8 mouse cellular contexts compared by ENCODE assay signal in the genomic region with DNA sequence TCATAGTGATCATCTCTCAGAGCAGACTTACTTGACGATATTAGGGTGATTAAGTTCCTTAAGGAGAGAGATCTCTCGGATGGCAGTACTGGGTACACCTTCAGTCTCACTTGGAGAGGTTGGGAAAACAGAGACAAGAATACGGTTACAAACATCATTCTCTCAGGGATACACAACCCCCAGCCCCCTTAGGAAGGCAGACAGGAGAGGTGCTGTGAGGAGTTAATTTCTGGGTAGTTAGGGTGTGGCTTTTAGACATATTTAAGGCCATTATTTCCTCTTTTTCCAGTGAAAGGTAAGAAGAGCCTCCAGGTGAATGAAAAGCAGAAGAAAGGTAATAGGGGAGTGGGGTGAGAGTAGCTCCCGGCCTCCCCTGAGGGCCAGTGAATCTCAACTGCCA. TPM values are rescaled to one million over a fixed set of nuclear protein-coding genes. Genes with fewer than 3 reads are reported as not detected.
A peak's percentile ranks its signal among the peaks of the same experiment; 100 is the strongest.
DNase-seq lines count a peak whose midpoint lies in the region; ATAC-seq and TF ChIP-seq lines count a peak whose summit lies in the region.

A gene (plus strand): TSS at position 301 of the 400 bp plus-strand sequence.

- no peak for DNase-seq in heart, postnatal 4 days
- no peak for DNase-seq in gonadal fat pad, adult 2 months (ENCODE audit: low read depth)
- no peak for DNase-seq in thymus, postnatal 25 days
- no peak for DNase-seq in urinary bladder, postnatal 10 days (ENCODE audit: low spot score)
- DNase-seq in right cerebral cortex, postnatal 25 days, result no peak

- H3K4me1 ChIP-seq in heart, embryonic 12.5 days (replicated peaks), result peaks cover 36% of the 10 kb centered on the region
- H3K4me1 ChIP-seq in ES-Bruce4 (ENCODE audit: control insufficient read depth, insufficient read depth, low read length), result no peaks in the 10 kb centered on the region
- H3K4me1 ChIP-seq in megakaryocyte, embryonic 14.5 days, result peaks cover 50% of the 10 kb centered on the region

- no peak for TF ChIP-seq POLR2A in ES-Bruce4 (IDR thresholded peaks at IDR 0.05; ENCODE audit: insufficient read depth, low read length)

- H3K9me3 ChIP-seq in heart, embryonic 12.5 days (replicated peaks), result no peaks in the 10 kb centered on the region
- H3K9me3 ChIP-seq in ES-Bruce4 (replicated peaks; ENCODE audit: control insufficient read depth, insufficient read depth, low read length, poor library complexity, severe bottlenecking), result no peaks in the 10 kb centered on the region
- H3K9me3 ChIP-seq in megakaryocyte, embryonic 14.5 days, result no peaks in the 10 kb centered on the region

- H3K27me3 ChIP-seq in heart, embryonic 12.5 days (replicated peaks), result no peaks in the 10 kb centered on the region
- H3K27me3 ChIP-seq in ES-Bruce4 (ENCODE audit: control insufficient read depth, insufficient read depth, low read length, poor library complexity, severe bottlenecking), result no peaks in the 10 kb centered on the region
- H3K27me3 ChIP-seq in megakaryocyte, embryonic 14.5 days (replicated peaks), result no peaks in the 10 kb centered on the region

- peak within 1 kb of the TSS; percentile 99 for H3K27ac ChIP-seq in heart, embryonic 12.5 days (ENCODE audit: poor library complexity, severe bottlenecking)
- H3K27ac ChIP-seq in ES-Bruce4 (ENCODE audit: insufficient read depth, low read length), result peak within 1 kb of the TSS; percentile 62; the same call in 1 of the 2 replicates

- no peak for TF ChIP-seq EP300 in ES-Bruce4 (IDR thresholded peaks at IDR 0.05; ENCODE audit: insufficient read depth, low read depth, low read length)

- 24% methylated on average over 4 of the region's 4 CpGs for WGBS in heart, embryonic 12.5 days

- TF ChIP-seq CTCF in ES-Bruce4 (IDR thresholded peaks at IDR 0.05; ENCODE audit: low read depth, low read length), result no peak

- no peak for ATAC-seq in heart, embryonic 12.5 days (ENCODE audit: insufficient number of reproducible peaks, low FRiP score)

- peak within 1 kb of the TSS; percentile 79 for H3K9ac ChIP-seq in heart, embryonic 12.5 days
- H3K9ac ChIP-seq in ES-Bruce4 (ENCODE audit: low read depth, poor library complexity, severe bottlenecking), result peak within 1 kb of the TSS; percentile 83

- H3K36me3 ChIP-seq in heart, embryonic 12.5 days, result peaks cover 41% of the 10 kb centered on the region
- peaks cover 42% of the 10 kb centered on the region for H3K36me3 ChIP-seq in ES-Bruce4 (ENCODE audit: control insufficient read depth, insufficient read depth, low read length, poor library complexity, severe bottlenecking)
- H3K36me3 ChIP-seq in megakaryocyte, embryonic 14.5 days (replicated peaks; ENCODE audit: low read length), result peaks cover 43% of the 10 kb centered on the region

- H3K4me3 ChIP-seq in heart, embryonic 12.5 days, result peak within 1 kb of the TSS; percentile 94
- H3K4me3 ChIP-seq in ES-Bruce4 (ENCODE audit: low read depth, low read length), result peak within 1 kb of the TSS; percentile 85
- peak within 1 kb of the TSS; percentile 96 for H3K4me3 ChIP-seq in megakaryocyte, embryonic 14.5 days (replicated peaks)

- peak within 1 kb of the TSS; percentile 89 for H3K4me2 ChIP-seq in heart, embryonic 12.5 days

RNA-seq across cellular contexts. Expression of the gene that starts here (rescaled TPM):
- polyA plus RNA-seq in heart, embryonic 12.5 days (2016; fragmentation: Nextera tagmentation; extraction: Ambion mirVana), result 0.99 and 1.0 TPM in 2 replicates
- 1 to 10 TPM; 1.3 to 1.8 TPM for total RNA-seq in heart, postnatal 4 days (2021)
- polyA plus RNA-seq in ES-Bruce4 (2011; ENCODE audit: insufficient read depth, insufficient read length, low read depth, missing spikeins), result 3.0 TPM in 2 replicates
- 48.9 and 54.5 TPM in 2 replicates for polyA plus RNA-seq in gonadal fat pad, adult 2 months (2012; rRNA removed)
- 0.20 TPM in 1 of 2 replicates, not detected in the other for polyA plus RNA-seq in megakaryocyte, embryonic 14.5 days (2012; ENCODE audit: insufficient read depth, low replicate concordance)

Comparison
In these comparisons a context has a peak if more than half of its experiments do, and no peak if none do; other contexts are left out.
1. RNA of the gene that starts here (polyA plus RNA-seq): 48.9 to 54.5 TPM in gonadal fat pad, adult 2 months; 3.0 TPM in ES-Bruce4, 0.99 to 1.0 TPM in heart, embryonic 12.5 days and 0.20 TPM in megakaryocyte, embryonic 14.5 days; every median in the first group is over 10 times any median in the second.
2. Peak in every context shown above with its lines, with median percentiles within 50 percentile points of each other: H3K4me3 ChIP-seq.